In the genomic region with DNA sequence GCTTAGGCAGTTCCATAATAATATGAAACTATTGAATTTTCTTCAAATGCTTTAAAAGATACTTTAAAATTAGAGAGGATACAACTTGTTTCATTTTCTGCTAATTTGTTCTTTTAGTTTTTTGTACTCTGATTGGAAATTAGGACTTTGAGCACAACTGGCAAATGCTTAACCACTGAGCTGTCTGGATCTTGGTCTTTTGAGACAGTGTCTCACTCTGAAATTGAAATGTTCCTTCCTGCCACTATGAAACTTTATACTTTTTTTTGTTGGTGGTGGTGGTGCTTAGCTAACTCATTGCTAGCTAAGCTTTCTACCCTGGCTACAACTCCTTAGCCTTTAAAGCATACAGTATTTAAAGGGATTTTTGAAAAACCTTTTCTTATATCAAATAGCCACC, we compare ENCODE assay signal across 24 mouse cellular contexts.
"Had no signal": no experiment of that assay in that cellular context is flagged by ENCODE, and none has a peak within 500 bp of the region (broad histone marks: within the 10 kb centered on the region; RNA-seq: fewer than 3 reads in every experiment).

No protein-coding gene starts in this region.

- ATAC-seq: hindbrain, embryonic 16.5 days; intestine, embryonic 16.5 days; liver, embryonic 12.5 days had no signal

- H3K36me3 ChIP-seq: heart, embryonic 15.5 days; kidney, embryonic 15.5 days had no signal

- DNase-seq: gastrocnemius, postnatal 10 days; gastrocnemius, postnatal 25 days; heart, adult 2 months; heart, postnatal 10 days; heart, postnatal 4 days; kidney, adult 11 months; kidney, postnatal 25 days; layer of hippocampus, adult 9-11 months; layer of hippocampus, postnatal 36 days; left cerebral cortex, postnatal 4 days had no signal

- H3K4me3 ChIP-seq: heart, adult 2 months; heart, embryonic 13.5 days; heart, embryonic 15.5 days; hindbrain, embryonic 10.5 days; hindbrain, embryonic 12.5 days; kidney, embryonic 15.5 days; limb, embryonic 13.5 days; limb, embryonic 15.5 days; liver, embryonic 12.5 days had no signal

- H3K4me2 ChIP-seq: heart, embryonic 11.5 days; heart, embryonic 13.5 days; heart, embryonic 15.5 days; hindbrain, embryonic 12.5 days; hindbrain, embryonic 14.5 days; kidney, embryonic 15.5 days; limb, embryonic 13.5 days; limb, embryonic 15.5 days; liver, embryonic 12.5 days had no signal

- H3K9ac ChIP-seq: heart, embryonic 13.5 days; heart, embryonic 15.5 days; hindbrain, embryonic 12.5 days; hindbrain, embryonic 14.5 days; kidney, embryonic 15.5 days; limb, embryonic 13.5 days; limb, embryonic 15.5 days; liver, embryonic 12.5 days; liver, embryonic 14.5 days had no signal

- H3K27ac ChIP-seq: heart, adult 2 months; heart, embryonic 13.5 days; heart, embryonic 15.5 days; hindbrain, embryonic 10.5 days; hindbrain, embryonic 12.5 days; hindbrain, embryonic 14.5 days; kidney, postnatal 0 days; limb, embryonic 13.5 days; limb, embryonic 15.5 days; liver, embryonic 12.5 days; liver, embryonic 14.5 days had no signal

- H3K27me3 ChIP-seq: heart, embryonic 13.5 days; heart, embryonic 15.5 days; hindbrain, embryonic 12.5 days; kidney, embryonic 15.5 days; limb, embryonic 13.5 days; limb, embryonic 15.5 days; liver, embryonic 12.5 days had no signal

- H3K9me3 ChIP-seq: limb, embryonic 15.5 days; liver, embryonic 12.5 days had no signal

- H3K4me1 ChIP-seq: hindbrain, embryonic 12.5 days; limb, embryonic 15.5 days had no signal
